Mouse (Mus musculus) MEL (cell line): Measurements from ENCODE around the gene Synpo2l. TPM values are rescaled to one million over a fixed set of nuclear protein-coding genes. Genes with fewer than 3 reads are reported as not detected.

Experiments used
- DNase-seq: peaks from one replicate; pipeline ENCODE4 v3.0.0; 2011; ENCODE audit warnings: low read depth, low spot score
- H3K27ac ChIP-seq: 2 replicates; pipeline ENCODE4 v1.5.1; 2012; ENCODE audit warnings: low read depth, mild to moderate bottlenecking, control low read depth, low read length, moderate library complexity; ENCODE audit not compliant: control insufficient read depth
- H3K27me3 ChIP-seq, 2 experiments: fragments of 150-350 bp in 1 of 2; sonication (generic) in 1 of 2; 2 replicates each; pipeline ENCODE4 v1.6.1; 2012; ENCODE audit warnings: low read length in 2 of 2, mild to moderate bottlenecking in 2 of 2, improper control_type of control experiment in 1 of 2, moderate library complexity in 1 of 2; ENCODE audit not compliant: insufficient read depth in 2 of 2, control insufficient read depth in 1 of 2
- H3K36me3 ChIP-seq, 2 experiments: 2 replicates each; pipeline ENCODE4 v1.6.1; 2012 to 2014; ENCODE audit warnings: low read length in 2 of 2, improper control_type of control experiment in 1 of 2, inconsistent platforms in 1 of 2, mild to moderate bottlenecking in 1 of 2; ENCODE audit not compliant: insufficient read depth in 2 of 2, control insufficient read depth in 1 of 2
- H3K4me1 ChIP-seq, 2 experiments: fragments of 150-350 bp in 1 of 2; sonication (generic) in 1 of 2; 2 replicates each; pipeline ENCODE4 v1.6.1; 2012; ENCODE audit warnings: low read length in 2 of 2, improper control_type of control experiment in 1 of 2, mild to moderate bottlenecking in 1 of 2; ENCODE audit not compliant: insufficient read depth in 2 of 2, control insufficient read depth in 1 of 2
- H3K4me3 ChIP-seq, 2 experiments: fragments of 150-350 bp in 1 of 2; sonication (generic) in 1 of 2; 2 replicates each; pipeline ENCODE4 v1.5.1; 2012; ENCODE audit warnings: low read depth in 2 of 2, low read length in 2 of 2, mild to moderate bottlenecking in 2 of 2, moderate library complexity in 2 of 2, control low read depth in 1 of 2, improper control_type of control experiment in 1 of 2; ENCODE audit not compliant: control insufficient read depth in 1 of 2, insufficient read depth in 1 of 2
- H3K79me2 ChIP-seq: 2 replicates; pipeline ENCODE4 v1.6.1; 2012; ENCODE audit warnings: mild to moderate bottlenecking, low read length, moderate library complexity; ENCODE audit not compliant: control insufficient read depth, poor library complexity, insufficient read depth
- H3K9ac ChIP-seq: 2 replicates; pipeline ENCODE4 v1.6.1; 2012; ENCODE audit warnings: low read depth, mild to moderate bottlenecking, control low read depth, low read length, moderate library complexity; ENCODE audit not compliant: control insufficient read depth, poor library complexity, severe bottlenecking
- H3K9me3 ChIP-seq: fragments of 150-350 bp; sonication (generic); replicated peaks from 2 replicates; pipeline ENCODE4 v1.6.1; 2012; ENCODE audit warnings: mild to moderate bottlenecking, low read length, improper control_type of control experiment, moderate library complexity; ENCODE audit not compliant: insufficient read depth
- E2F4 ChIP-seq: IDR thresholded peaks from 2 replicates; pipeline ENCODE4 v1.6.1; 2011; ENCODE audit warnings: low read depth, low read length, improper control_type of control experiment, borderline replicate concordance
- GATA1 ChIP-seq: IDR thresholded peaks from 2 replicates; pipeline ENCODE4 v1.6.1; 2011; ENCODE audit warnings: low read depth, low read length, improper control_type of control experiment
- HCFC1 ChIP-seq: IDR thresholded peaks from 2 replicates; pipeline ENCODE4 v1.6.1; 2012; ENCODE audit warnings: low read depth, mild to moderate bottlenecking, inconsistent platforms, low read length, improper control_type of control experiment, moderate library complexity
- JUND ChIP-seq: IDR thresholded peaks from 2 replicates; pipeline ENCODE4 v1.6.1; 2011; ENCODE audit warnings: low read depth, mild to moderate bottlenecking, improper control_type of control experiment, low read length
- KAT2A ChIP-seq: conservative IDR thresholded peaks from 2 replicates; pipeline ENCODE4 v1.6.1; 2012; ENCODE audit warnings: low read depth, low read length, improper control_type of control experiment, inconsistent platforms
- MAFK ChIP-seq: IDR thresholded peaks from 2 replicates; pipeline ENCODE4 v1.6.1; 2011; ENCODE audit warnings: low read depth, mild to moderate bottlenecking, low read length, improper control_type of control experiment, borderline replicate concordance
- MAZ ChIP-seq: IDR thresholded peaks from 2 replicates; pipeline ENCODE4 v1.6.1; 2012; ENCODE audit warnings: low read depth, mild to moderate bottlenecking, inconsistent platforms, low read length, improper control_type of control experiment
- MEF2A ChIP-seq: IDR thresholded peaks from 2 replicates; pipeline ENCODE4 v1.6.1; 2014; ENCODE audit warnings: low read depth, mild to moderate bottlenecking, inconsistent platforms, low read length, improper control_type of control experiment; ENCODE audit not compliant: poor library complexity, insufficient replicate concordance, severe bottlenecking; ENCODE audit errors: extremely low read depth
- MYC ChIP-seq: IDR thresholded peaks from 2 replicates; pipeline ENCODE4 v1.6.1; 2011; ENCODE audit warnings: low read depth, mild to moderate bottlenecking, low read length, improper control_type of control experiment, moderate library complexity
- NRF1 ChIP-seq: IDR thresholded peaks from 2 replicates; pipeline ENCODE4 v1.6.1; 2014; ENCODE audit warnings: low read depth, mild to moderate bottlenecking, inconsistent platforms, low read length, improper control_type of control experiment, moderate library complexity; ENCODE audit not compliant: poor library complexity, insufficient read depth, severe bottlenecking
- POLR2AphosphoS2 ChIP-seq: IDR thresholded peaks from 2 replicates; pipeline ENCODE4 v1.6.1; 2011; ENCODE audit warnings: low read length, improper control_type of control experiment
- RCOR1 ChIP-seq: IDR thresholded peaks from 2 replicates; pipeline ENCODE4 v1.6.1; 2012; ENCODE audit warnings: low read depth, mild to moderate bottlenecking, inconsistent platforms, low read length, improper control_type of control experiment
- TCF12 ChIP-seq: IDR thresholded peaks from 2 replicates; pipeline ENCODE4 v1.6.1; 2014; ENCODE audit warnings: low read depth, mild to moderate bottlenecking, inconsistent platforms, low read length, improper control_type of control experiment, moderate library complexity
- USF2 ChIP-seq, 2 experiments: IDR thresholded peaks; 2 replicates each; pipeline ENCODE4 v1.6.1; 2011 to 2012; ENCODE audit warnings: improper control_type of control experiment in 2 of 2, low read length in 2 of 2, borderline replicate concordance in 1 of 2, inconsistent platforms in 1 of 2, low read depth in 1 of 2, mild to moderate bottlenecking in 1 of 2; ENCODE audit not compliant: insufficient read depth in 1 of 2
- ZKSCAN1 ChIP-seq: IDR thresholded peaks from 2 replicates; pipeline ENCODE4 v1.6.1; 2012; ENCODE audit warnings: low read depth, mild to moderate bottlenecking, inconsistent platforms, low read length, improper control_type of control experiment, moderate library complexity
- polyA plus RNA-seq, 2 experiments: library from polyadenylated mRNA; stranded (reverse) in 1 of 2; unstranded in 1 of 2; fragments of >175 nt in 1 of 2; fragments of >200 nt in 1 of 2; gene quantifications; 2 replicates each; pipeline versions ENCODE4 v1.2.1 to v1.2.4; 2012; ENCODE audit warnings: low replicate concordance in 2 of 2, low read depth in 1 of 2; ENCODE audit not compliant: insufficient read length in 2 of 2, insufficient read depth in 1 of 2, missing spikeins in 1 of 2
- total RNA-seq: library from RNA; depleted of rRNA; stranded (reverse); fragments of 300-350 nt; gene quantifications from 2 replicates; pipeline ENCODE4 v1.2.3, GENCODE M21; 2012

The Synpo2l gene
- total and polyA plus RNA-seq, 3 experiments, result 0.04 to 0.06 TPM; not detected in 1

GRCm38 (mm10) chr14:20656361-20656760 lies 11.8 kb downstream of the Synpo2l start, which contains the start of gene Myoz1:
Myoz1 (minus strand) TSS chr14:20656540.
- Histone ChIP-seq H3K4me3 (no peak within 1 kb of the TSS), H3K9me3 (no peaks in the 10 kb centered on the region), H3K4me1 (peaks cover 0 to 11% of the 10 kb centered on the region in 2 experiments; a peak in 2 of 4 replicates), H3K36me3 (peaks cover 0 to 3% of the 10 kb centered on the region in 2 experiments; a peak in 1 of 4 replicates), H3K79me2 (no peaks in the 10 kb centered on the region), H3K27ac (no peak within 1 kb of the TSS), H3K27me3 (no peaks in the 10 kb centered on the region), H3K9ac (no peak within 1 kb of the TSS)
- DNase-seq, result no peak
- no peak for TF ChIP-seq NRF1
- no peak for TF ChIP-seq POLR2AphosphoS2
- TF ChIP-seq ZKSCAN1, result no peak
- no peak for TF ChIP-seq JUND
- TF ChIP-seq USF2 (IDR thresholded peaks at IDR 0.05; ENCODE audit: borderline replicate concordance in 1 of 2, insufficient read depth in 1 of 2, low read depth in 1 of 2, low read length in 2 of 2), result no peak
- TF ChIP-seq TCF12, result no peak
- TF ChIP-seq RCOR1, result no peak
- no peak for TF ChIP-seq MYC
- no peak for TF ChIP-seq HCFC1
- TF ChIP-seq KAT2A, result no peak
- no peak for TF ChIP-seq MAZ
- TF ChIP-seq MAFK, result no peak
- TF ChIP-seq MEF2A, result no peak

GRCm38 (mm10) chr14:20655731-20656130 lies 12.4 kb downstream of the Synpo2l start:
- H3K4me1 ChIP-seq, result peaks cover 0 to 11% of the 10 kb centered on the region in 2 experiments; a peak in 2 of 4 replicates
- TF ChIP-seq GATA1 (no peak), E2F4 (no peak)
- TF ChIP-seq, all 39 proteins: peak for 0
- no peaks in the 10 kb centered on the region for H3K79me2 ChIP-seq
- H3K36me3 ChIP-seq, result peaks cover 0 to 3% of the 10 kb centered on the region in 2 experiments; a peak in 1 of 4 replicates
- no peak overlapping the region for H3K9ac ChIP-seq
- no peak for DNase-seq
- no peaks in the 10 kb centered on the region for H3K9me3 ChIP-seq
- no peaks in the 10 kb centered on the region for H3K27me3 ChIP-seq
- H3K4me3 ChIP-seq, result no peak overlapping the region
- H3K27ac ChIP-seq, result no peak overlapping the region
